Mouse (Mus musculus): ENCODE measurements around the gene P3h2. TPM values are rescaled to one million over a fixed set of nuclear protein-coding genes. Genes with fewer than 3 reads are reported as not detected.

P3h2 gene
- polyA plus RNA-seq, 1 experiment from 2014 or later, result 9.5 TPM

GRCm38 (mm10) chr16:25987221-25987620 lies 118.4 kb downstream of the P3h2 start:
- H3K9ac ChIP-seq (ENCODE audit: low read depth, low read length), result no peak overlapping the region
- H3K4me2 ChIP-seq (replicated peaks; ENCODE audit: low read depth, low read length), result no peak overlapping the region
- H3K9me3 ChIP-seq (ENCODE audit: control insufficient read depth, low read length), result no peaks in the 10 kb centered on the region
- no peaks in the 10 kb centered on the region for H3K36me3 ChIP-seq (ENCODE audit: control insufficient read depth, insufficient read depth, low read length)
- H3K27ac ChIP-seq (ENCODE audit: low read depth, low read length), result no peak overlapping the region
- ATAC-seq (ENCODE audit: low FRiP score, low TSS enrichment), result no peak
- no peaks in the 10 kb centered on the region for H3K4me1 ChIP-seq (ENCODE audit: control insufficient read depth, insufficient read depth, low read length)
- no peak overlapping the region for H3K4me3 ChIP-seq (ENCODE audit: low read length)
- no peaks in the 10 kb centered on the region for H3K27me3 ChIP-seq (ENCODE audit: control insufficient read depth, insufficient read depth, low read length)
- WGBS, result 93% methylated on average over 5 of the region's 5 CpGs

GRCm38 (mm10) chr16:25983635-25984034 lies 121.9 kb downstream of the P3h2 start:
- no peak overlapping the region for H3K4me3 ChIP-seq (ENCODE audit: low read length)
- no peaks in the 10 kb centered on the region for H3K27me3 ChIP-seq (ENCODE audit: control insufficient read depth, insufficient read depth, low read length)
- H3K9me3 ChIP-seq (ENCODE audit: control insufficient read depth, low read length), result no peaks in the 10 kb centered on the region
- 37% methylated on average over 4 of the region's 4 CpGs for WGBS
- H3K9ac ChIP-seq (ENCODE audit: low read depth, low read length), result no peak overlapping the region
- ATAC-seq (ENCODE audit: low FRiP score, low TSS enrichment), result no peak
- H3K36me3 ChIP-seq (ENCODE audit: control insufficient read depth, insufficient read depth, low read length), result no peaks in the 10 kb centered on the region
- H3K27ac ChIP-seq (ENCODE audit: low read depth, low read length), result no peak overlapping the region
- no peak overlapping the region for H3K4me2 ChIP-seq (replicated peaks; ENCODE audit: low read depth, low read length)
- H3K4me1 ChIP-seq (ENCODE audit: control insufficient read depth, insufficient read depth, low read length), result no peaks in the 10 kb centered on the region

- Histone ChIP-seq H3K9ac (ENCODE audit: low read depth, low read length) (no peak overlapping the region), H3K27ac (ENCODE audit: low read depth, low read length) (no peak overlapping the region), H3K36me3 (ENCODE audit: control insufficient read depth, insufficient read depth, low read length) (no peaks in the 10 kb centered on the region), H3K4me3 (ENCODE audit: low read length) (no peak overlapping the region), H3K4me1 (ENCODE audit: control insufficient read depth, insufficient read depth, low read length) (no peaks in the 10 kb centered on the region), H3K4me2 (replicated peaks; ENCODE audit: low read depth, low read length) (no peak overlapping the region), H3K27me3 (ENCODE audit: control insufficient read depth, insufficient read depth, low read length) (no peaks in the 10 kb centered on the region), H3K9me3 (ENCODE audit: control insufficient read depth, low read length) (no peaks in the 10 kb centered on the region)
- WGBS, result 50% methylated on average over 3 of the region's 3 CpGs
- no peak for ATAC-seq (ENCODE audit: low FRiP score, low TSS enrichment)
These were observed 126.5 kb downstream of the P3h2 start for GRCm38 (mm10) chr16:25979037-25979436.

GRCm38 (mm10) chr16:25977210-25977609 lies 128.4 kb downstream of the P3h2 start:
- no peaks in the 10 kb centered on the region for H3K36me3 ChIP-seq (ENCODE audit: control insufficient read depth, insufficient read depth, low read length)
- no peaks in the 10 kb centered on the region for H3K9me3 ChIP-seq (ENCODE audit: control insufficient read depth, low read length)
- H3K27ac ChIP-seq (ENCODE audit: low read depth, low read length), result no peak overlapping the region
- no peak overlapping the region for H3K4me2 ChIP-seq (replicated peaks; ENCODE audit: low read depth, low read length)
- H3K4me3 ChIP-seq (ENCODE audit: low read length), result no peak overlapping the region
- no peaks in the 10 kb centered on the region for H3K4me1 ChIP-seq (ENCODE audit: control insufficient read depth, insufficient read depth, low read length)
- ATAC-seq (ENCODE audit: low FRiP score, low TSS enrichment), result no peak
- no peaks in the 10 kb centered on the region for H3K27me3 ChIP-seq (ENCODE audit: control insufficient read depth, insufficient read depth, low read length)
- no peak overlapping the region for H3K9ac ChIP-seq (ENCODE audit: low read depth, low read length)
- 70% methylated on average over 2 of the region's 2 CpGs for WGBS

- Histone ChIP-seq H3K9me3 (ENCODE audit: control insufficient read depth, low read length) (no peaks in the 10 kb centered on the region), H3K4me3 (ENCODE audit: low read length) (no peak overlapping the region)
- WGBS, result 86% methylated on average over 7 of the region's 7 CpGs
These were observed 134.3 kb downstream of the P3h2 start for GRCm38 (mm10) chr16:25971285-25971684.

GRCm38 (mm10) chr16:25970720-25971119 lies 134.9 kb downstream of the P3h2 start:
- Histone ChIP-seq H3K4me1 (ENCODE audit: control insufficient read depth, insufficient read depth, low read length) (no peaks in the 10 kb centered on the region), H3K4me2 (replicated peaks; ENCODE audit: low read depth, low read length) (no peak overlapping the region), H3K36me3 (ENCODE audit: control insufficient read depth, insufficient read depth, low read length) (no peaks in the 10 kb centered on the region), H3K9ac (ENCODE audit: low read depth, low read length) (no peak overlapping the region), H3K4me3 (ENCODE audit: low read length) (no peak overlapping the region), H3K9me3 (ENCODE audit: control insufficient read depth, low read length) (no peaks in the 10 kb centered on the region), H3K27me3 (ENCODE audit: control insufficient read depth, insufficient read depth, low read length) (no peaks in the 10 kb centered on the region), H3K27ac (ENCODE audit: low read depth, low read length) (no peak overlapping the region)
- no peak for ATAC-seq (ENCODE audit: low FRiP score, low TSS enrichment)
- 87% methylated on average over 5 of the region's 5 CpGs for WGBS

More at GRCm38 (mm10) chr16:25971285-25971684, 134.3 kb downstream of the P3h2 start:
- no peak overlapping the region for H3K9ac ChIP-seq (ENCODE audit: low read depth, low read length)
- ATAC-seq (ENCODE audit: low FRiP score, low TSS enrichment), result no peak
- H3K4me2 ChIP-seq (replicated peaks; ENCODE audit: low read depth, low read length), result no peak overlapping the region
- H3K27me3 ChIP-seq (ENCODE audit: control insufficient read depth, insufficient read depth, low read length), result no peaks in the 10 kb centered on the region
- no peaks in the 10 kb centered on the region for H3K36me3 ChIP-seq (ENCODE audit: control insufficient read depth, insufficient read depth, low read length)
- no peaks in the 10 kb centered on the region for H3K4me1 ChIP-seq (ENCODE audit: control insufficient read depth, insufficient read depth, low read length)
- H3K27ac ChIP-seq (ENCODE audit: low read depth, low read length), result no peak overlapping the region

- 93% methylated on average over 6 of the region's 6 CpGs for WGBS
- no peaks in the 10 kb centered on the region for H3K4me1 ChIP-seq (ENCODE audit: control insufficient read depth, insufficient read depth, low read length)
- no peaks in the 10 kb centered on the region for H3K9me3 ChIP-seq (ENCODE audit: control insufficient read depth, low read length)
- no peak overlapping the region for H3K4me3 ChIP-seq (ENCODE audit: low read length)
- no peak for ATAC-seq (ENCODE audit: low FRiP score, low TSS enrichment)
- H3K27me3 ChIP-seq (ENCODE audit: control insufficient read depth, insufficient read depth, low read length), result no peaks in the 10 kb centered on the region
- no peak overlapping the region for H3K27ac ChIP-seq (ENCODE audit: low read depth, low read length)
- no peak overlapping the region for H3K9ac ChIP-seq (ENCODE audit: low read depth, low read length)
- H3K36me3 ChIP-seq (ENCODE audit: control insufficient read depth, insufficient read depth, low read length), result no peaks in the 10 kb centered on the region
- no peak overlapping the region for H3K4me2 ChIP-seq (replicated peaks; ENCODE audit: low read depth, low read length)
These were observed 135.4 kb downstream of the P3h2 start for GRCm38 (mm10) chr16:25970193-25970592.

GRCm38 (mm10) chr16:25967297-25967696 lies 138.3 kb downstream of the P3h2 start:
- Histone ChIP-seq H3K36me3 (ENCODE audit: control insufficient read depth, insufficient read depth, low read length) (no peaks in the 10 kb centered on the region), H3K27ac (ENCODE audit: low read depth, low read length) (no peak overlapping the region), H3K9me3 (ENCODE audit: control insufficient read depth, low read length) (no peaks in the 10 kb centered on the region), H3K4me1 (ENCODE audit: control insufficient read depth, insufficient read depth, low read length) (no peaks in the 10 kb centered on the region), H3K4me3 (ENCODE audit: low read length) (no peak overlapping the region), H3K9ac (ENCODE audit: low read depth, low read length) (no peak overlapping the region), H3K27me3 (ENCODE audit: control insufficient read depth, insufficient read depth, low read length) (no peaks in the 10 kb centered on the region), H3K4me2 (replicated peaks; ENCODE audit: low read depth, low read length) (no peak overlapping the region)
- ATAC-seq (ENCODE audit: low FRiP score, low TSS enrichment), result no peak
- 24% methylated on average over 3 of the region's 3 CpGs for WGBS

- WGBS, result 26% methylated on average over 3 of the region's 3 CpGs
- H3K9ac ChIP-seq (ENCODE audit: low read depth, low read length), result no peak overlapping the region
- H3K36me3 ChIP-seq (ENCODE audit: control insufficient read depth, insufficient read depth, low read length), result no peaks in the 10 kb centered on the region
- no peak overlapping the region for H3K4me3 ChIP-seq (ENCODE audit: low read length)
- no peak overlapping the region for H3K27ac ChIP-seq (ENCODE audit: low read depth, low read length)
- ATAC-seq (ENCODE audit: low FRiP score, low TSS enrichment), result no peak
- H3K4me2 ChIP-seq (replicated peaks; ENCODE audit: low read depth, low read length), result no peak overlapping the region
- no peaks in the 10 kb centered on the region for H3K4me1 ChIP-seq (ENCODE audit: control insufficient read depth, insufficient read depth, low read length)
- H3K9me3 ChIP-seq (ENCODE audit: control insufficient read depth, low read length), result no peaks in the 10 kb centered on the region
- no peaks in the 10 kb centered on the region for H3K27me3 ChIP-seq (ENCODE audit: control insufficient read depth, insufficient read depth, low read length)
These were observed 141.7 kb downstream of the P3h2 start for GRCm38 (mm10) chr16:25963856-25964255.

GRCm38 (mm10) chr16:25960345-25960744 lies 145.2 kb downstream of the P3h2 start:
- Histone ChIP-seq H3K4me2 (replicated peaks; ENCODE audit: low read depth, low read length) (no peak overlapping the region), H3K27me3 (ENCODE audit: control insufficient read depth, insufficient read depth, low read length) (no peaks in the 10 kb centered on the region), H3K9ac (ENCODE audit: low read depth, low read length) (no peak overlapping the region), H3K4me3 (ENCODE audit: low read length) (no peak overlapping the region), H3K27ac (ENCODE audit: low read depth, low read length) (no peak overlapping the region), H3K36me3 (ENCODE audit: control insufficient read depth, insufficient read depth, low read length) (no peaks in the 10 kb centered on the region), H3K9me3 (ENCODE audit: control insufficient read depth, low read length) (no peaks in the 10 kb centered on the region), H3K4me1 (ENCODE audit: control insufficient read depth, insufficient read depth, low read length) (no peaks in the 10 kb centered on the region)
- 94% methylated on average over 7 of the region's 7 CpGs for WGBS
- no peak for ATAC-seq (ENCODE audit: low FRiP score, low TSS enrichment)
